Mouse (Mus musculus): Measurements from ENCODE around the gene Micu1.
A peak's percentile ranks its signal among the peaks of the same experiment; 100 is the strongest.

The Micu1 gene

GRCm38 (mm10) chr10:59774141-59774534, 71.9 kb downstream of the Micu1 start:
- no peak for DNase-seq (ENCODE audit: low spot score in 2 of 2)

- no peak for DNase-seq (ENCODE audit: low spot score in 2 of 2)
Observed at GRCm38 (mm10) chr10:59777246-59777645, 75.0 kb downstream of the Micu1 start.

- no peak for DNase-seq (ENCODE audit: low spot score in 2 of 2)
Observed at GRCm38 (mm10) chr10:59778137-59778710, 75.9 kb downstream of the Micu1 start.

- no peak for DNase-seq (ENCODE audit: low spot score in 2 of 2)
Observed at GRCm38 (mm10) chr10:59780698-59781097, 78.4 kb downstream of the Micu1 start.

DNA sequence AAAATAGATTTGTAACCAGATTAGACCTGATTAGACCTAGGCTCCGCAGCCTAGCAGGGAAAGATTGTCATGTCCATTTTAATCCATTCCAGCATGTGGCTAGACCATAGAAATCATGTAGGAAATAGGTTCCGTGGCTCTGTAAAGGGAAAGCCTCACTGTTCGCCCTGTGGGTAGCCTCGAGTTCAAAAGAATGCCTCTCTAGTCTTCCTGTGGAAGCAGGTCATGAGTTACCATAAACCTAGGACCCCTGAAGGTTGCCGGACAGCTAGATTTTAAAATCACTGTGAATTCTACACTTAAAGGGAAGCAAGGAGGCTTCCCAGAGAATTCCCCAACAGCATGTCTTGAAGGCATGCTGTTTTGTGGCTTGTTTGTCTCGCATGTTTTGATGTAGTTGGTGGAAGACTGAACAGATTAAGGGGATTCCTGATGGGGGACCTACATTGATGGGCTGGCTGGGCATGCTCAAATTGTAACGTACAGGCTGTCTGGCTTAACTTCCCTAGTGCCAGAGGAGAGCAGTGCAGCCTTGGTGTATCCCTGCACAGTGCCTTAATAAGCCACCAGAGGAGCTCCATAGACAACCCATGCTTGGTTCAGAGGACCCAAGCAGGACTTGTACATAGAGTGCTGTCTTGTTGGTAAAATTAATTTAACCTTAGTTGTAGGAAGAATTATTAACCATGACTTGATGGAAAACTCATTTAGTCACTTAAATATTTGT, 79.1 kb downstream of the Micu1 start:
- DNase-seq (ENCODE audit: low spot score in 2 of 2): no peak

DNA sequence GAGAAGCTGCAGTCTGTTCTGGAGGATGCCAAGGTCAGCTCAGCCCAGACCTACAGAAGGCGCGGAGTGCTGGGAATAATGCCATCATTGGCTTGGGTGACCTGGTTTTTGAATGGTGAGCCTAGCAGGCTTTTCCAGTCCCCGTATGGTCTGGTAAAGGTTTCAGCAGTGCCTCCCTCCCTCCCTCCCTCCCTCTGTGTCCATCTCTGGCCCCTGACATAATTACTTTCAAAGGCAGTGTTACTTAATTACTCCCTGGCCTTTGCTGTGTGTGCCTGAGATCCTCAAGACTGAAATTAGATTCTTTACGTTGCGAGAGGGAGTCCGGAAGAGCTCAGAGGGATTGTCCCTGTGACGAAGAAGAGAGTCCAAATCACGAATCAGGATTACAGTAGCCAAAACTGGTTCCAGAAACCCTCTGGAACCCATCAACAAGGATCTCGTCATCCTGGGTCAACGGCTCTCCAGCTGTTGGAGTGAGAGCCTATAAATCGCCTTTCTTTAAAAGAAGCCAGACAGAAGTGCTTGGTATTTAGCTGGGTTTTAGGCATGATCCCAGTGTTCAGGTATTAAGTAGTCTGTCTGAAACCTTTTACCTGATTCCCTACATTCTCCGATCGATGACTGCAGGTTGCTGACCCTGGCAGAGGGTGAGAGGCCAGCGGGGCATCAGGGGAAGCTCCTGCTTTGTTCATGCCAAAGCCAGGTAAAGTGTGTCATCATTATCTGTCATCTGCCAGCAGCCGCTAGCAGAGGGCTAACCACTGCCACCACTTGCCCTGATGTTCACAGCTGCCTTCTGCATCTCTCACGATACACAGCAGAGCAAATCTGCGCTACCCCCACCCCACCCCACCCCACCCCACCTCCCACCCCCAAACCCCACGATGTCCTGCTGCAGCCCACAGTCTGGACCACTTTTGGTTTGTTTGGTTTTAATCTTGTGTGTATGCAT, 82.7 kb downstream of the Micu1 start:
- DNase-seq (ENCODE audit: low spot score in 2 of 2): no peak

DNA sequence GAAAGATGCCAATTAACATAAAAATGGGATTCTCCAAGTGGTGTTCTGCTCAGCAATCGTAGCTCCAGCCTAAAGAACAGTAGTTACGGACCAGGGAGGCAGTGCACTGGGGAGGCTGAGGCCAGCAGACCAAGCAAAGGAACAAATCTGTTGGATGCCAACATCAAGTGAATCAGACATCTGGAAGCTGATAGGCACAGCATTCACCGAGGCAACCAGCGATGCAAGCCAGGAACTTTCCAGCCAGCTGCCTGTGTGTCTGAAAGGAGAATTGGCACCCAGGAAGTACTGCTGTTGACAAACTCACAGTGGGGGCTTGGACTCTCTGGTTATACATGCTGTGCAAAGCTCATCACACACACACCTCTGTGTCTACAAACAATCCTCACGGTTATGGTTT, 84.0 kb downstream of the Micu1 start:
- DNase-seq (ENCODE audit: low spot score in 2 of 2): no peak

DNA sequence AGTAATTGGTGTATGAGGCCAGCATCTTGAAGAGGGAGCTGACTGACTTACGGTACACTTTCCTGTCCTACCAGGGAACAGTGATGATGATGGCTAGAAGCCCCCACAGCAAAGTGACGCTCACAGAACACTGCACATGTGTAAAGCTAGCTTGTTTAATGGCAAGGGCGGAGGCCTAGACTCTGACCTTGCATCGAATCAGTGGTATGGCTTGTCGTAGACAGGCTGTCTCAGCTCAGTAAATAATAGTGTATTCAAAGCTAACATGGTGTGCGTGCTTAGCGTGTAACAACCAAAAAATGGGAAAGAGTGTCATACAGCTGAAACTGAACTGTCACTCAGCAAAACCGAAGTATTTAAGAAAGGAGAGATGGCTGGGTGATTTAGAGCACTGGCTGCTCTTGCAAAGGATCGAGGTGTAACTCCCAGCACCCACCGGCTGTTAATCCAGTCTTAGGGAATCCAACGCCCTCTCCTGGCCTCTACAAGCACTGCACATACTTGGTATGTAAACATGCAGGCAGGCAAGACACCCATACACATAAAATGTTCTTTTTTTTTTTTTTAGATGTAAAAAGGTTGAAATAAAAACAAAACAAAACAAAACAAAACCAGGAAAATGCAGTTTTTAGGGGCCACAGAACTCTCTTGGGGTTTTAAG, 85.0 kb downstream of the Micu1 start:
- DNase-seq (ENCODE audit: low spot score in 2 of 2): no peak

DNA sequence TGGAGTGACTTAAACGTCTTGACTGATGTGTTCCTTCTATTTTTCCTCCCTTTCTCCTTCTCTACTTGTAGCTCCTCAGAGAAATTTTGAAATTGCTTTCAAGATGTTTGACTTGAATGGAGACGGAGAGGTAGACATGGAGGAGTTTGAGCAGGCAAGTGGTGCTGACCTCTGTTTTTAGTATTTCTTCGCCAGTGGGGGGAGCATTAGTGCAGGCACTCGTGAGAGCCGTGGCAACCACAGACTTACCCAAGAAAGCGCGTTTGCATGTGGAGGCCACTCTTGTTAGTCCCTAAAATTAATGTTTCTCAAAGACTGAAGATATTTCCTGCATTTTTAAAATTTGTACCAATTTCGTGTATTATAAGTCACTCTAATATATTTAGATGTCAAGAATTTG, 85.6 kb downstream of the Micu1 start:
- DNase-seq (ENCODE audit: low spot score in 2 of 2): no peak

GRCm38 (mm10) chr10:59790291-59790929, 88.1 kb downstream of the Micu1 start:
- DNase-seq (ENCODE audit: low spot score in 2 of 2): no peak

DNA sequence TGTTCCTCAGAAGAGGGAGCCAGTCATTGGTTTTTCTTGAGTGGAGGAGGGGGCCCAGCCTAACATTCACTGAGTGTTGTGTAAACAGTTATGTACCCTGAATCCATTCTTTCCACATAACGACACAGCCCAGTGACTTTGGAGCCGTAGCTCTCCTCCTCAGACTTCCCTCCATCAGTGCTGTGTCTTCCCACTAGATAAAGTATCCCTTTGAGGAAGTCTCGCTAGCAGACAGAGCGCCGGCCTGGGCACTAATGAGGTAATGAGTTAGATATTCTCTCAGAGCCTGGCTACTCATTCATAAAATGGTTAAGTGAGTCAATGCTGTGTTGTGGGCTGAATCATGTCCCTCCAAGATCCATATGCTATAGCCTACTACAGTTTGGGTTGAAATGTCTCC, 89.6 kb downstream of the Micu1 start:
- no peak for DNase-seq (ENCODE audit: low spot score in 2 of 2)

GRCm38 (mm10) chr10:59792575-59793176, 90.4 kb downstream of the Micu1 start:
- DNase-seq (ENCODE audit: low spot score in 2 of 2): no peak

GRCm38 (mm10) chr10:59793454-59793853, 91.2 kb downstream of the Micu1 start:
- no peak for DNase-seq (ENCODE audit: low spot score in 2 of 2)

- no peak for DNase-seq (ENCODE audit: low spot score in 2 of 2)
Observed at GRCm38 (mm10) chr10:59795085-59795484, 92.8 kb downstream of the Micu1 start.

DNA sequence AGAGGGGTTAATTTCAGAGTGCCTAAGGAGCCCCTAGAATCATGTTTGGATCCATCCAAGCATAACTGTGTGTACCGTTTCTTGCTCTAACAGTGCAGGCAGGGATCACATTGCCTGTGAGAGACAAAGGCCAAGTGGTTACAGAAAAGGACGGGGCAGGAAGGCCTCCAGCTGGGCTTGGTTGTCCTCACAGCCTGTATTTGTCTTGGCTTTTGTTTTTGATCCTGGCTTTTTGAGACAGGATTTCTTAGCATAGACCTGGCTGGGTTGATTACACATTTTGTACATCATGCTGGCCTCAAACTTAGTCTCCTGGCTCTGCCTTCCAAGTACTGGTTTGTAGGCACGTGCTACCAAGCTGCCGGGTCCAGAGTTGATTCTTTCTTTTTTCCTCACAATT, 93.6 kb downstream of the Micu1 start:
- no peak for DNase-seq (ENCODE audit: low spot score in 2 of 2)

GRCm38 (mm10) chr10:59798371-59798770, 96.1 kb downstream of the Micu1 start:
- no peak for DNase-seq (ENCODE audit: low spot score in 2 of 2)

GRCm38 (mm10) chr10:59799303-59800044, 97.2 kb downstream of the Micu1 start:
- DNase-seq (ENCODE audit: low spot score in 2 of 2): peak in 1 of 2 experiments; percentile 9

DNA sequence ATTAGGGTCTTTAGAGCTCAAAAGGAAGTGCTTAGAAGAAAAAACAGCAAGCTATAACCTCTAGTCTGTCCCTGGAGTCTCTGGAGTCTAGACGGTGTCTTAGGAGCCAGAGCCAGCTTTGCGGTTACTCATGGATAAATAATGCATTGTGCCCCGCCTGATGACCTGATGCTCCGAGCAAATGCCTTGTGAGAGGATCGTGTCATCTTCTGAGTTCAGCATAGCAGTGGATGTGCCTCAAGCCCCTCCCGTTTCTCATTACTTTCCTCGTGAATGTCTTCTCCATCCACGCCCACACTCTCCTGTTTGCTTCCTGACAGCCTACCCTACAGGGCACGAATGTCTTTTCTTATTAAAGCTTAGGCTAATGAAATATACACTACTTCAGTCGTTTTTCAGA, 97.9 kb downstream of the Micu1 start:
- DNase-seq (ENCODE audit: low spot score in 2 of 2): no peak

- DNase-seq (ENCODE audit: low spot score in 2 of 2): peak in 1 of 2 experiments; percentile 13
Observed at GRCm38 (mm10) chr10:59800826-59801501, 98.7 kb downstream of the Micu1 start.

GRCm38 (mm10) chr10:59808677-59809076, 106.4 kb downstream of the Micu1 start:
- no peak for DNase-seq (ENCODE audit: low spot score in 2 of 2)
